Mouse (Mus musculus) common myeloid progenitor, adult 5-6 weeks (primary cell): Measurements from ENCODE around the gene Inka2. TPM values are rescaled to one million over a fixed set of nuclear protein-coding genes. Genes with fewer than 3 reads are reported as not detected.
A peak's percentile ranks its signal among the peaks of the same experiment; 100 is the strongest.
"Not testable (repeated sequence)": the region's sequence is repeated elsewhere in the genome, so short reads cannot be mapped to it uniquely, and the experiment has no call there.

Experiments used
- ATAC-seq: replicated peaks from 2 replicates; pipeline ENCODE4 v1.8.0; 2016; ENCODE audit warnings: low read depth, mild to moderate bottlenecking, moderate TSS enrichment, inconsistent platforms; ENCODE audit not compliant: poor library complexity, severe bottlenecking
- total RNA-seq: library from RNA; stranded (forward); fragments of 200-1000, 187-1606 nt; gene quantifications from 2 replicates; pipeline ENCODE4 v1.2.3, GENCODE M21; 2017

Gene Inka2
- total RNA-seq, 1 experiment from 2014 or later, result 0.55 TPM

DNA sequence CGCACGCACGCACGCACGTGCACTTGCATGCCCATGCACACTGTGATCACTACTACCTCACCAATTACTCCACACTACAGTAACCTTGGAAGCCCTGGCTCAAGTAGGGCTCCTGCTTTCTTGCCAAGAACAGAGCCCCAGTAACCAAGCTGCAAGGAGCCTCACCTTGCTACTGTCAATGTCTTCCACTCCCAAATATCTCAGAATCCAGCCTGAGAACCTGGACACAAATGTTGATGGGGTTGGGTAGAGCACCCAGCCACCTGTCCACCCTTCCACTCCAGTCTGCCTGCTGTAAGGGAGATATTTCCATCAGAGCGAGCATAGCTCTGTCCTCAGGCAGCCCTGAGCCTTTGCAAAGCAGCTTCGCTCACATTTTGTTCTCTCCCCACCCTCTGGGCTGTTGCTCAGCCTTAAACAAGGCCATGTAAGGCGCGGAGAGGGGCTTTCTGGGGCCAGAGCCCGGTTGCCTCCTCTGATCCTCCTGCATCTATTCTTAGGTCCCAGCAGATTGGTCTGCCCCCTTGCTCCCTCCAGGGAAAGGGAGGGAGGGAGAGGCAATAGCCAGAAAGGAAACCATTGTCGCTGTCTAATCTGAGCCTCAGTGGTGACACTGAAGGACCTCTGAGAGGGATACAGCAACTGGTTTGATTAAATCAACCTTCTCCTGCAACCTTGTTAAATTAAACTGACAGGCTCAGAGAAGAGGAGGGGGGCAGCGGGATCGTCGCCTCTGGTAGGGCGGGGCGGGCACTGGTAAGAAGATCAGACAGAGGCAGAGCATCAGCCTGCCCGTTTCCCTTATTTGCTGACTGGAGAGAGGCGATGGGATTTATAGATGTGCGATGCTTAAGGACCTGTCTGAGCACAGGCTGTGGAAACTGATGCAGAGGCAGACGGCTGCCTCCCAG, 8.7 kb upstream of the Inka2 start:
- no peak for ATAC-seq

DNA sequence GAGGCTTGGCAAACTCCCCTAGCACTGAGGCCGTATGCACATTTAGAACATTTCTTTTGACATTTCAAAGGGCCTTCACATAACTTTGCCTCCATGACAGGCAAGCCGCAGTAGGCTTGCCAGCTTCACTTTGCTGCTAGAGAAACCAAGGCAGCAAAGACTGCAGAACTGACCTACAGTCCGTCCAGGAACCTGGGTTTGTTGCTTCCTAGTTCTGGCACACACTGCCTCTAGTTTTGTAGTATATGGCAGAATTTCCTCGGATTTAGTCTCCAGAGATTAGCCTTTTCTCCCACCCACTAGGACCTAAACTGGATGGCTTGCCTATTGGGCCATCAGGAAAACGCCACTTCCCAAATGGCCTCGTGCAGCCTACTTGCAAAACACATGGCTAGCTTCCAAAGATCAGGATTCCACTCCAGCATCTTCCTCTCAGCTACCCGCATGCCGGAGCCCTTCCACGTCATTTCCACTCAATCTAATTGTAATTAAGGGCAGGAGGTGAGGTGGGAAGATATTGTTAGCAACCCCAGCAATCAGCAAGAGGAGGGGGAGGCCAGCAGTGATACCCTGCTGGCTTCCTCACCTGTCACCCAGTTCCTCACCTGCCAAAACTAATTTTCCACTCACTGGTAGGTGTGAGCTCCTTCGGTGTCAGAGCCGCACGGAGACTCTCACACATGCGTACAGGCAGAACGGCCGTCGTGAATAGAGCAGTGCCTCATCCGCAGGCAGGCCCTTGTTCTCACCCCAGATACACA, 7.8 kb upstream of the Inka2 start:
- ATAC-seq, result no peak

DNA sequence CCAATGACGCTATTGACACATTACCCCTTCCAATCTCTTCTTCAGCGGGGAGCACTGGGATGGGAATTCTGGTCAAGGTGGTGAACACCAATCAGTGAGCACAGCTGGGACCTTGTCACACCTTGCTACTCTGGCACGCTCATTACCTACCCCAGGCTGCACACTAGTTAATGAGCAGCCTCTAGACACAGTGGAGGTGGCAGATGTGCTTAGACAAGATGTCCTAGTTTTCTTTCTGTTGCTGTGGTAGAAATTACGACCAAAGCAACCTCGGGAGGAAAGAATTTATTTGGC, 7.3 kb upstream of the Inka2 start:
- ATAC-seq, result no peak

DNA sequence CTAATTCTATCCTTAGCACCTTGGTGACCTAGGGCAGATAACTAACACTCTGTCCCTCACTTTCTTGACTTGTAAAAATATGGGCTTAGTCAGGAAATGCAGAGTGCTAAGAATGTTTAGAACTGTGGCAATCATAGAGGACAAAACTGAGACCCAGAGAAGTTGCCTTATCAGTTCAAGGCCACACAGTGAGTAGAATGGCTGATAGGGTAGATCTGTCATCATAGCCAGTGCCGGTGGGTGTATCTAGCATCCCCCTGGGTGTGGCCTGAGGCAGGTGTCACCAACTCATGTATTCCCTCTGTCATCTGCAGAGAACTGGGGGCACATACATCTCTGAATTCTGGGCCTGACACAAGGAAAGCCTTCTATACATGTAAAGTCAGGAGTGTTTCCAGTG, 6.1 kb upstream of the Inka2 start:
- ATAC-seq, result no peak

DNA sequence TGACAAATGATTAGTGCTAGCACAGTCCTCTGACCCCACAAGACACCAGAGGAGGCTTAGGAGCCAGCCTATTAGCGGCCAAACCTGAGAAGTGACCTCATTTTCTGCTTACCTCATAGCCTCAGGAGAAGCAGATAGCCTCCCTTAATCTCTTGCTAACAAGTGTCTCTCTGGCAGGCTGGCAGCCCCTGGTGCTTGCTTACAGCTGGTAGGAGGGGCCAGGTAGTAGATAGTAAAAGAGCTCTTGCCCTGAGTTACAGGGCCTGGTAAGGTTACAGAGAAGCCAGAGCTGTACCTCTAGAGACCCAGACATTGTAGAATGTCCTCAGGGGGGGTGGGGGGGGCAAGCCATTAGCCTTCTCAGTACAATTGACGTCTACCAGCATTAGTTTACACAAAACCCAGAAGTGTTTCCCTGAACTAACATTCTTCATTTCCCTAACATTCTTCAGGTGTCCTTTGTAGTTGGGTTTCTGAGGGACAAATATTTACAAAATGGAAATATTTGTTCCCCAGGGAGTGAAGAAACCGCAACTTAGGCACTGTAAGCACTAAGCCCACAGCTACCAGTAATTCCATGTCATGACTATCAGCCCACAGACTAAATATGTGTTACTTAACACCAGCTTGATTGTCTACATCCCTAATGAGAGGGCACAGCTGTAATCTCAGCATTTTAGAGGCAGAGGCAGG, 5.0 kb upstream of the Inka2 start:
- ATAC-seq, result peak; percentile 57

DNA sequence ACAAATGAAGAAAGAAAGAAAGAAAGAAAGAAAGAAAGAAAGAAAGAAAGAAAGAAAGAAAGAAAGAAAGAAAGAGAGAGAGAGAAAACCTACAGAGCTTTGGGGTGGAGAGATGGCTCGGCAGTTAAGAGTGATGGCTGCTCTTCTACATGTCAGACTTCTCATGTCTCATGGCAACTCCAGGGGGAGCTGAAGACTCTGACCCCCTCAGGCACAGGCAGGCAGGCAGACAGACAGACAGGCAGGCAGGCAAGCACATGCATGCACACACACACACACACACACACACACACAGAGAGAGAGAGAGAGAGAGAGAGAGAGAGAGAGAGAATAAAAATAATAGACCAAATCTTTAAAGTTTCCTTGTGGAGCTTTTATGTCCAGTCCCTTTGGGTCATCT, 3.6 kb upstream of the Inka2 start:
- ATAC-seq, result not testable (repeated sequence)

DNA sequence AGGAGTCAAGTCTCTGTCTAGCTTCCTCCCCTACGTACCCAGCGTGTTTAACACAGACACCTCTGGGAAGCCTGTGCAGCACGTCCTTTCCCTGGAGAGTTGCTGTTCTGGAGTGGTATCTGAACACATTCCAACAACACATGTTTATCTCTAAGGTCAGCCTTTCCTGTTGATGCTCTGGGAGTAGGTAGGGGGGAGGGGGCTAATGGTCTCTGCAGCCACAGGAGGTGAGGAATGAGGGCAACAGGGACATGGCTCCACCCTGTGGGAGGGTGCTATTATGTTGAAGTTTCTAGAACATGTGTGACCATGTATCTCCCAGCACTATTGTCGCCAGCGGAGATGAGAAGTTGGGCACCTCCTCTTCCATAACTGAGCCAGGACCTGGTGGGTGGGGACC, 3.0 kb upstream of the Inka2 start:
- peak; percentile 11; the same call in 1 of the 2 replicates for ATAC-seq

DNA sequence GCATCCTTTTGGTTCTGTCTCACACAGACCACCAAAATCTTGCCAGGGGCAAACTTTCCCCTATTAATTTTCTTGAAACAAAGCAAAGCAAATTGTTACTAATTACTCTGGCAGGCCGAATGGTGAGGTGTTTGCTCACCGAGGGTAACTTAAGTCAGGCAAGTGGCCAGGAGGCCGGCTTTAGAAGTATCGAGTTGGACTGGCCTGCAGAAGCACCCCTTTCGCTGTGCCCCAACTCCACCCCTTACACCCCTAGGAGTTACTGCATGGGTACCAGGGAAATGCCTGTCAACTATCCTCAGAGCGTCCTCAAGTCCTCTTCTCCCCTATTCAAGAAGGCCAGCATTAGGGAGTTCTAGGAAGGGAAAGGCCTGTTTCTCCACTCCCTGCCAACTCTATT, 828 bp upstream of the Inka2 start:
- ATAC-seq, result no peak

DNA sequence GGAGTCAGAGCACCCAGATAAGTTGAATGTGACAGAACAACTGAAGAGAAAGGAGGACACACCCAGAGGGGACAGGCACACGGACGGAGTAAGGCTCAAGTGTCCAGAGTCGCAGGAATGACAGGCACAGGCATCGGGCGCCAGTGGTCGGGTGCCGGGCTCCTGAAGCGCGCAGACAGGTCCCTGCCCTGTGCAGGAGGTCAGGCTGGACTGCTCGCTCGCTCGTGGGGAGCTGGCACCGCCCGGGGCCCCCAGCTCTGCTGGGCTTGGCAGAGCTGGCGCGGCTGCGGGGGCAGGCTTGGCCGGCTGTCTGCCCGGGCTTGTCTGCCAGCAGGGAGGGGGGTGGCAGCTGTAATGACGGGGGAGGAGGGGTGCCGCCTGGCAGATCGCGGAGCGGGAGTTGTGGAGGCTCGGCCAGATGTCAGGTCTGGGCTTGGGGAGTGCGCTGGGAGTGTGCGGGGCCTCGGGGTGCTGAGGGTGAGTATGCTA, 706 bp downstream of the Inka2 start:
- ATAC-seq, result peak; percentile 20

DNA sequence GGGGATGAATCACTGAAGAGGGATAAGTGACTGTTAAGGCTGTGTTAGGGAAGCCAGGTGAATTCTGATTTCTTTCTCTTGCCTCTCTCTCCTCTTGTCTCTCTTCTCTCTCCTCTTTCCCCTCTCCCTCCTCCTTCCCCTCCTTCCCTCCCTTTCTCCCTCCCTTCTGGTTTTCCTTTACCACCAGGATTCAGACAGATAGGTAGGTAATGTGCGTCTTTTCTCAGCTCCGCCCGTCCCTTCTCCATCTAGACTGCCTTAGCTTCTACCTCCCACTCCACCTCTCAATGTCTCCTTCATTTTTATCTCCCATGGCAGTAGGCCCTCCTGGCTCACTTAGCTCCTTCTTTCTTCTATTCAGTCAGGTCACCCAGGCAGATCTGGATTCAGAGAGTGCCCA, 1.2 kb downstream of the Inka2 start:
- no peak for ATAC-seq

DNA sequence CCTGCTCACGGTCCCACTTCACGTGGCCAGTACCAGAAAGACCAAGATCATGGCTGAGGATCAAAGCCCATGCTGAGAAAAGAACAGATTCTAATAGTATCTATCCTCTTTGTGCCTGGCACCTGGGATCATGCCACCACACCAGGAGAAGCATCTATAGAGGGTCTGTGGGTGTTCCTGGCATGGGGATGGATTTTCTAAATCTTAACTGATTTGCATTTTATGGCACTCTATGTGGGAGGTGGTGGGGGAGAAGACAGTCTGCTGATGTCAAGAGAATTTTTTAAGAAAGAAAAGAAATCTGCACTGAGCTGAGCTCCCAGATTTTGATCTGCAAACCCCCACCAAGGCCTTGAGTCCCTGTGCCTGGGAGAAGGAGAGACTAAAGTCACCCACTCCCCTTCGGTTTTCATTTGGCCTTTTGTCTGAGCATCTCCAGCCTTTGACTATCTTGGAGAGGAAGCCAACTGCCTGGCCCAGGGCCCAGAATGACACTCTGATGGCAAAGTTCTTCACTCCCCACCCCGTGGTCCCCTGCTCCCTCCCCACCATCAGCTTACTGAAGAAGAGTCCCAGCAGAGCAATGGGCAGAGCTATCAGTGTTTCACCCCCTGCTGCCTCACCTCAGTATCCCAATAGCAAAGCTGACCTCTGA, 2.1 kb downstream of the Inka2 start:
- no peak for ATAC-seq

DNA sequence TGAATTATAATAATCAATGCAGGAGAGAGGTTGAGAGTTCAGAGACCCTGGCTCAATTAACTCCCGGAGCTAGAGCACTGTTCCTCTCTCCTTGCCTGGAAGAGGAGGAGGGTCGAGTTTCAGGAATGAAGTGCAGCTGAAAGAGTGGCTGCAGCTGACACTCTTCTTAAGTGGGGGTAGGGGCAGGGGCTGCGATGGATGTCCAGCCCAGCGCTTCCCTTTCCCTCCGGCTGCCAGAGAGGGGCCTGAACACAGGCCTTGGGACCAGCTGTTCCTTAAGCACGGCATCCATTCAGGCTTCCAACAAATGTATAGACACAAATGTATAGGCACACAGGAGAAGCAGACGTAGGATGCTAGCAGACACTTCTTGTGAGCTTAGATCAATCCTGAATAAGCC, 3.2 kb downstream of the Inka2 start:
- ATAC-seq, result no peak

DNA sequence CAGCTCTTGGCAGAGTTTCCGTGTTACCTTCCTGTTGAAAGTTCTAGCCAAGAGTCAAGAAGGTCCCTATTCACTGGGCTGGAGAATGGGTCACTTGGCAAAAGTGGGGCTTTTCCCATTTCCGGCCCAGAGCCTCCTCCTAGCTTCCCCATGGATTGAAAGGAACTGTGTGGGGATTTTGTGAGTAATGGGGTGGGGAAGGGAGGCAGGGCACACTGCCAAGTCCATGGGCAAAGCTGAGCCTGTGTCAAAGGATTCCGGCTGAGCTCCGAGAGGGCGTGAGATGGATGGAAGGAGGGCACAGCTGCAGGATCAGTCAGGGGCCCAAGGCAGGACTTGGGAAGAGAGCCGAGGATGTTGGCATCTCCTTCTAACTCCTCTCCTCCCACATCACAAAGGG, 5.8 kb downstream of the Inka2 start:
- no peak for ATAC-seq

DNA sequence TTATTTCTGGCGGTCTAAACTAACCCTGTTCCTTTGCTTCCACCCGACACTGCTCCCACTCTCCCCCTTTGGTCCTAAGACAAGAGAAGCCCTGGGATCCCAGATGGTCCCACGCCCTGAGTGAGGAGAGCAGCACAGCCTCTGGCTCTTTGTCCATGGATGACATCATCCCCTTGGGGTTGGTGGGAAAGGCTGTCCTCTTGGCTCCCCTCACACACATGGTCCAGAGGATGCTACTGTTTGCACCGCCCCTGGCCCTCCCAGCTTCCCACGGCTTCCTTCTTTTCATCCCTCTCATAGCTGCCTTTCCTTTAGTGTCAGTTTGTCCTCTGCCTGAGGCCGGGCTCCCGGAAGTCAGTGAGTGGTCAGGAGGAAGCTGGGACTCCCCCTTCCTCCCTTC, 7.3 kb downstream of the Inka2 start:
- no peak for ATAC-seq

DNA sequence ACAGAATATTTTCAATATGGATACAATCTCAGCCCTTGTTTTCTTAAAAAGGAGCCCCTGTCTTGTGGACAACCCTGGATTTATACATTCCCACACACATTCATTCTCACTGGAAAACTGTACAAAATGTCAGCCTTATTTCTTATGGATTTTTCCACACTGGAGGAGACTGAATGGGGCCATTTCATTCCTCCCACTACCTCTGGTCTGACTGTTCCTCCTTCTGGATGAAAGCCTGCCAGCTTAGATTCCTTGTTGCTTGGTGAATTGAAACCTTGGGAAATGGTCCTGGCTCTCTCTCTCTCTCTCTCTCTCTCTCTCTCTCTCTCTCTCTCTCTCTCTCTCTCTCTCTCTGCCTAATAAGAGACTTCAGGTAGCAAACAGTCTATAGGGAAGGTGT, 8.4 kb downstream of the Inka2 start:
- ATAC-seq, result no peak

DNA sequence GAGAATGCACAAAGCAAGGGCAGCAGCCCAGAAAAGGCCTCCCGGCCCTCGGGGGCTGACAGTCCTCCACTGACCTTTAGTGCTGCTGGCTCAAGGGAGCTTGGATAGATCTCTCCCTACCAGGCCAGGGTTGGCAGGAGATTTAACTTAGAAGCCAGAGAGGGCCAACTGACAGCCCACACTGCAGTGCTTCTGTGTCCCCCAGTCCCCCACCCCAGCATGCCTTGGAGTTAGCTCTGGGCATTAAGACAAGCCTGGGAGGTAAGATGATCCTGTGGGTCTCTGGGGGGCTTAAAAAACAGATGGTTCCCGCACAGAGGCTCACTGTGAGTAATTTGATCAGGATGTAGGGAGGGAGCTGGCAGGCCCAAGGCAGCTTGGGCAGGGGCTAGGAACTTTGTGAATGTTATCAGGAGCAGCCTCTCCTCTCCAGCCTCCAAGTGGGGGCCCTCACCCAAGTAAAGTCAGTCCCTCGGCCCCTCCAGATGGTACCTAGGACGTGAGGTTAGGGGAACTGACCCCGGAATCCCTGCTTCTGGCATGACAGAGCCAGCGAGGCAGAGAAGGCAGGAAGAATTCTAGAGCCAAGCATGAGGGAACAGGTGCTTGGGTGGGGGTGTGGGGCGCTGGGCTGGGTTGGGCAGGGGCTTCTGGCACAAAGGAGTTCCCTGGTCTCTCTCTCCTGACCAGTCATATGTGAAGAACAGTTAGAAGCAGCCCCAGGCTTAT, 9.9 kb downstream of the Inka2 start:
- ATAC-seq, result no peak

DNA sequence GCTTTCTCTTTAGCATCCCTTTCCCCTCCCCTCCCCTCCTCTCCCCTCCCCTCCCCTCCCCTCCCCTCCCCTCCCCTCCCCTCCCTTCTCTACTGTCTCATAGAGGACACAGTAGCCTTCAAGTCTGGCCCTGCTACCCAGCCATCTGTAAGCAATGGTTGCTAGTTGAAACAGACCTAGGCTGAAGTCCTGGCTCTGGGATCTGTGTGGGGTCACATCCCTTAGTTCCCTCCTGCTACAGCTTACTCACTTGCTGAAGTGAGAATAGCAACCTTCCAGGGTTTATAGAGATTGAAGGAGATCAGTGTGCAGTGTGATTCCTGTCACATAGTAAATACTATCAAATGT, 10.4 kb downstream of the Inka2 start:
- ATAC-seq, result no peak

DNA sequence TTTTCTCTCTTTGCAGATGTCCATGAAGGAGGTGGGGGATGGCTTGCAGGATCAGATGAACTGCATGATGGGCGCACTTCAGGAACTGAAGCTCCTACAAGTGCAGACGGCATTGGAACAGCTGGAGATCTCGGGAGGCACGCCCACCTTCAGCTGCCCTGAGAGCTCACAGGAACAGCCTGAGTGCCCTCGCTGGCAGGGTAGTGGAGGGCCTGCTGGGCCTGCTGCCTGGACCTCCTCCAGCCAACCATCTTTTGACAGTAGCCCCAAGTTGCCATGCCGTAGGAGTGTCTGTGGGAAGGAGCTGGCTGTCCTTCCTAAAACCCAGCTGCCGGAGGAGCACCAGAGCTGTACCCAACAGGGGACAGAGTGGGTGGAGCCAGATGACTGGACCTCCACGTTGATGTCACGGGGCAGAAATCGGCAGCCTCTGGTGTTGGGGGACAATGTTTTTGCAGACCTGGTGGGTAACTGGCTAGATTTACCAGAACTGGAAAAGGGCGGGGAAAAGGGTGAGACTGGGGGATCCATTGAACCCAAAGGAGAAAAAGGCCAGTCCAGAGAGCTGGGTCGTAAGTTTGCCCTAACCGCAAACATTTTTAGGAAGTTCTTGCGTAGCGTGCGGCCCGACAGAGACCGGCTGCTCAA, 12.1 kb downstream of the Inka2 start:
- ATAC-seq, result peak; percentile 7; the same call in 1 of the 2 replicates

DNA sequence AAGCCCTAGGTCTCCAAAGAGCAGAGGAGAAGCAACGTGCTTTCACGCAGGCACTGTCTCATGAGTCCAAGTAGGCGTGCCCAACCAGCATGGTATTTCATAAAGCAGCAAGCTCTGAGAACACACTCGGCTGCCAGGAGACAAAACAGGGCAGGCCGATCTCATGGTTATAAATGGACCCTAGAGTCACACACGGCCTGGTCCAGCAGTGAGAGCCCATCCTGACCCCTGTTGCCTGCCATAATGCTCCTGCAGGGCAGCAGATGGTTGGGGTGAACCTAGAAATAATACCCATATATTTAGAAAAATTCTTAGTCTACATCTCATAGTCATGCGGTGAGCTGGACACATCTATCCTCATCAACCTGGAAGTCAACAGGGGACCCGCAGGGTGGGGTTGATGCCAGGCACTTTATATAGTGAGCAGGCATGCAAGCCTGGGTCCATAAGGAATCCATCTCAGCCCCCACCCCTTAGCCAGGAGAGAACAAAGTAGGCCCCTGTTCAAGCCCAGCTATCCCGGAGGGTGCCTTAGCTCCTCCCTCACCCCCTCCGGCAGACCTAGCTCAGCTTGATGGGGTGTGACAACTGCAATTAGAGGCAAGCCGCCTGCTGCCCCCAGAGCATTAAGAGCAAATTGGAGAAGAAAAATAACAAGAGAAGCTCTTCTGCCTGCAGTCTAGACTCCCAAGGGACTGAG, 13.6 kb downstream of the Inka2 start:
- no peak for ATAC-seq
